Mouse (Mus musculus) heart, postnatal 0 days (tissue): ENCODE results near the gene Sox30.

ENCODE experiments used
- CTCF ChIP-seq: IDR thresholded peaks from 2 replicates; pipeline ENCODE4 v1.5.1; 2016; ENCODE audit warnings: antibody characterized with exemption, control low read depth, low read depth
- EP300 ChIP-seq: IDR thresholded peaks from 2 replicates; pipeline ENCODE4 v1.6.1; 2016; ENCODE audit warnings: antibody characterized with exemption, low read depth

GRCm38 (mm10) chr11:46055896-46056769 lies 76.0 kb downstream of the Sox30 start, which contains the start of gene Adam19:
- TF ChIP-seq CTCF (no peak), EP300 (no peak)
